Mouse (Mus musculus) E14TG2a.4 (cell line): ENCODE data around the gene Rtel1.

Experiments used
- CTCF ChIP-seq: conservative IDR thresholded peaks from 2 replicates; pipeline ENCODE4 v1.5.1; 2014; ENCODE audit warnings: low read length
- NANOG ChIP-seq: IDR thresholded peaks from 2 replicates; pipeline ENCODE4 v1.6.1; 2014; ENCODE audit warnings: borderline replicate concordance, low read length, mixed read lengths

GRCm38 (mm10) chr2:181313006-181313343 lies 6.6 kb upstream of the Rtel1 start:
- TF ChIP-seq CTCF: no peak
- TF ChIP-seq NANOG: no peak
